Mouse (Mus musculus): ENCODE data around the gene Gm4871. TPM values are rescaled to one million over a fixed set of nuclear protein-coding genes. Genes with fewer than 3 reads are reported as not detected.

Gene Gm4871
- polyA plus RNA-seq, 2 experiments, result not detected

DNA sequence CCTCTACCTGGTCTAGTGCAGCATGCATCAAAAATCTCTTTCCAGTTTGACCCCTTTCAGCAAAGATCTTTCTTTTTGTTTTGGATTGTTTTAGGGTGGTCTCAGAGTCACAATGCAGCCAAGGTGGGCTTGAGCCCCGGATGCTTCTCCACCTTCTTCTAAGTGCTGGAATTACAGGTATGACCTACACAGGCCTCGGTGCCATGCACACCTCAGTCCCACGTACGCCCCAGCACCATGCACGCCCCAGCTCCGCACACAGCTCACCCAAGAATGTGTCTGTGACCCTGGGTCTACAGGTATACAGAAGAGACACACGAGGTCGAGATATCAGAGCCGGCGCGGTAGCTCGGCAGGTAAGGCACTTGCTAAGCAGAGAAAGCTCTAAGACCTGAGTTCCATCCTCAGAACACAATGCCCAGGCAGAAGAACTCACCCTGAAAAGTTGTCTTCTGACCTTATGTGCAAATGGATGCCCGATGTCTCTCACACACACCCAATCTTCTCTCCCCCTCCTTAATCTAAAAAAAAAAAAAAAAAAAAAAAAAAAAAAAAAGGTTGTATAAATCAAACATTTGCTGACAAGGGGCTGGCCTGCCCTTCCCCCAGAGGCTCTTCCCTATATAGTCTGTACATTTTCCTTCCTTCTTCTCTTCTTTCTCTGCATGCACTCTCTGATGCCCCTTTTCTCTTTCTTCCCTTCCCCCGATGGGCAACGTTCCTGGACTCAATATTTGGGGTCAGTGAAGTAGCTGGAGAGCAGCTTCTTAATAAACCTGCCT lies 23.5 kb downstream of the Gm4871 start:
- Histone ChIP-seq H3K9me3 (ENCODE audit: control insufficient read depth, low read length) (no peaks in the 10 kb centered on the region), H3K4me1 (replicated peaks; ENCODE audit: control insufficient read depth in 2 of 2, insufficient read depth in 2 of 2, low read length in 1 of 2) (no peaks in the 10 kb centered on the region), H3K9ac (replicated peaks) (no peak overlapping the region), H3K36me3 (replicated peaks; ENCODE audit: control insufficient read depth, insufficient read depth, low read depth) (no peaks in the 10 kb centered on the region), H3K4me2 (ENCODE audit: low read depth) (no peak overlapping the region), H3K27me3 (ENCODE audit: control insufficient read depth, insufficient read depth, low read length) (no peaks in the 10 kb centered on the region), H3K27ac (no peak overlapping the region), H3K4me3 (ENCODE audit: insufficient read depth in 1 of 2, low read depth in 2 of 2, low read length in 2 of 2) (no peak overlapping the region)
- TF ChIP-seq EP300 (IDR thresholded peaks at IDR 0.05; ENCODE audit: low read depth) (no peak), CTCF (IDR thresholded peaks at IDR 0.05; ENCODE audit: low read depth) (no peak)
- DNase-seq (ENCODE audit: low read depth in 3 of 3, low spot score in 3 of 3) (no peak), ATAC-seq (ENCODE audit: insufficient read depth) (no peak)
- WGBS (ENCODE audit: insufficient replicate concordance), result 74% methylated on average over 15 of the region's 15 CpGs

DNA sequence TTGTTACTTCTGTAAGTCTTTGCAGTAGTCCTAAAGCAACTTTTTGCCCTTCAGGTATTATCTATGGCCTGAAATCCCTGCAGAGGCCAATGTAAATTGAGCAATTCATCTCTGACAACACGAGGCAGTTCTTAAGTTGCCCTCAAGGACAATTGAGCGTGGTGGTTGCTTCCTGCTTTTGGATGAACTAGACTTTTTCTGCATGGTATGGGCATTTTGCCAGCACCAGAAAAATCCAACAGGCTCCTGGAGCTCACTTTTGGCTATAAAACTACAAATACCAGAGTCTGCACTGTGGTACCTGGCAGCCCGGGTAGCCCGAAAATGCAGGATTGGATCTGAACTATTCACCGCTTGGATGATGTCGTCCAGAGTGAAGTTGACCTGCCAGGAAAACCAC lies 27.0 kb downstream of the Gm4871 start:
- no peak for TF ChIP-seq CTCF (IDR thresholded peaks at IDR 0.05; ENCODE audit: low read depth)
- TF ChIP-seq EP300 (IDR thresholded peaks at IDR 0.05; ENCODE audit: low read depth), result no peak
- no peak overlapping the region for H3K27ac ChIP-seq
- no peaks in the 10 kb centered on the region for H3K36me3 ChIP-seq (replicated peaks; ENCODE audit: control insufficient read depth, insufficient read depth, low read depth)
- WGBS (ENCODE audit: insufficient replicate concordance), result 56% methylated on average over 6 of the region's 6 CpGs
- ATAC-seq (ENCODE audit: insufficient read depth) (no peak), DNase-seq (ENCODE audit: low read depth in 3 of 3, low spot score in 3 of 3) (no peak)
- no peak overlapping the region for H3K4me2 ChIP-seq (ENCODE audit: low read depth)
- no peaks in the 10 kb centered on the region for H3K9me3 ChIP-seq (ENCODE audit: control insufficient read depth, low read length)
- no peaks in the 10 kb centered on the region for H3K27me3 ChIP-seq (ENCODE audit: control insufficient read depth, insufficient read depth, low read length)
- H3K4me1 ChIP-seq (replicated peaks; ENCODE audit: control insufficient read depth in 2 of 2, insufficient read depth in 2 of 2, low read length in 1 of 2), result no peaks in the 10 kb centered on the region
- H3K9ac ChIP-seq (replicated peaks), result no peak overlapping the region
- no peak overlapping the region for H3K4me3 ChIP-seq (ENCODE audit: insufficient read depth in 1 of 2, low read depth in 2 of 2, low read length in 2 of 2)

DNA sequence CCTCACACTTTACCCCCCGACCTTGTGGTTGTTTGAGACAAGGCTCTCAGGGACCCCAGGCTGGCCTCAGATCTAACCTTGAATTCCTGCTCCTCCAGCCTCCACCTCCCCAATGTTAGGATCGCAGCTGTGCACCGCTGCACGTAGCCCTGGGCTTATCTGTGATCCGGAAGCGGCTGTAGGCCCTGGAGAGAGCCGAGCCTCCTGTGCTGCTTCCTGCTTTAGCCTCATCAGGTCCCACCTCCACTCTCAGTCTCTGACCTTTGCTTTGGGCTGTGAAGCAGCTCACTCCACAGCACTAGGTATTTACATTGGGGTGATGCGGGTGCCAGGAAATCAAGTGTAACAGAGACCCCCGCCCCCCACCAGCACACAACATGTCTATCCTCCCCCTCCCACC lies 28.1 kb downstream of the Gm4871 start:
- Histone ChIP-seq H3K36me3 (replicated peaks; ENCODE audit: control insufficient read depth, insufficient read depth, low read depth) (no peaks in the 10 kb centered on the region), H3K9me3 (ENCODE audit: control insufficient read depth, low read length) (no peaks in the 10 kb centered on the region), H3K4me1 (replicated peaks; ENCODE audit: control insufficient read depth in 2 of 2, insufficient read depth in 2 of 2, low read length in 1 of 2) (no peaks in the 10 kb centered on the region), H3K27ac (no peak overlapping the region), H3K4me3 (ENCODE audit: insufficient read depth in 1 of 2, low read depth in 2 of 2, low read length in 2 of 2) (no peak overlapping the region), H3K4me2 (ENCODE audit: low read depth) (no peak overlapping the region), H3K9ac (replicated peaks) (no peak overlapping the region), H3K27me3 (ENCODE audit: control insufficient read depth, insufficient read depth, low read length) (no peaks in the 10 kb centered on the region)
- TF ChIP-seq CTCF (IDR thresholded peaks at IDR 0.05; ENCODE audit: low read depth) (no peak), EP300 (IDR thresholded peaks at IDR 0.05; ENCODE audit: low read depth) (no peak)
- ATAC-seq (ENCODE audit: insufficient read depth), result peak; percentile 15; the same call in 1 of the 2 replicates
- WGBS (ENCODE audit: insufficient replicate concordance), result 47% methylated on average over 9 of the region's 9 CpGs
- no peak for DNase-seq (ENCODE audit: low read depth in 3 of 3, low spot score in 3 of 3)

DNA sequence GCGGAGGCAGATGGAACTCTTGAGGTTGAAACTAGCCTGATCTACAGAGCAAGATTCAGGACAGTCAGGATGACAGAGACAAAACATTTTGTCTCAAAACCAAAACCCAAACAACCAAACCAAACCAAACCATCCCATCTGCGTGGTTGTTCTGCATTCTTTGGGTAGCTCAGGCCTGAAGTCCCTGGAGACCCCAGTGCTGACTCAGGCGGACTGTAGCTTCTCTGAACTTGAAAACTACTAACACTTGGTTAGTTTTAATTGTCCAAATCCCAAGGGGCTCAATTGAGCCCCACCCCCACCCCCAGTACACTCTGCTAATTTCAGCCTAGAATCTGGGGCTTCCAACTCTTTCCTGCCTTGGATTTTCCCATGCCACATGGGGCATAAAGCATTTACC lies 29.2 kb downstream of the Gm4871 start:
- H3K9me3 ChIP-seq (ENCODE audit: control insufficient read depth, low read length), result no peaks in the 10 kb centered on the region
- no peak overlapping the region for H3K4me2 ChIP-seq (ENCODE audit: low read depth)
- no peak overlapping the region for H3K4me3 ChIP-seq (ENCODE audit: insufficient read depth in 1 of 2, low read depth in 2 of 2, low read length in 2 of 2)
- no peaks in the 10 kb centered on the region for H3K36me3 ChIP-seq (replicated peaks; ENCODE audit: control insufficient read depth, insufficient read depth, low read depth)
- H3K9ac ChIP-seq (replicated peaks), result no peak overlapping the region
- H3K4me1 ChIP-seq (replicated peaks; ENCODE audit: control insufficient read depth in 2 of 2, insufficient read depth in 2 of 2, low read length in 1 of 2), result no peaks in the 10 kb centered on the region
- DNase-seq (ENCODE audit: low read depth in 3 of 3, low spot score in 3 of 3), result no peak
- no peaks in the 10 kb centered on the region for H3K27me3 ChIP-seq (ENCODE audit: control insufficient read depth, insufficient read depth, low read length)
- 41% methylated on average over 3 of the region's 3 CpGs for WGBS (ENCODE audit: insufficient replicate concordance)
- no peak for ATAC-seq (ENCODE audit: insufficient read depth)
- no peak overlapping the region for H3K27ac ChIP-seq
- no peak for TF ChIP-seq EP300 (IDR thresholded peaks at IDR 0.05; ENCODE audit: low read depth)
- no peak for TF ChIP-seq CTCF (IDR thresholded peaks at IDR 0.05; ENCODE audit: low read depth)

DNA sequence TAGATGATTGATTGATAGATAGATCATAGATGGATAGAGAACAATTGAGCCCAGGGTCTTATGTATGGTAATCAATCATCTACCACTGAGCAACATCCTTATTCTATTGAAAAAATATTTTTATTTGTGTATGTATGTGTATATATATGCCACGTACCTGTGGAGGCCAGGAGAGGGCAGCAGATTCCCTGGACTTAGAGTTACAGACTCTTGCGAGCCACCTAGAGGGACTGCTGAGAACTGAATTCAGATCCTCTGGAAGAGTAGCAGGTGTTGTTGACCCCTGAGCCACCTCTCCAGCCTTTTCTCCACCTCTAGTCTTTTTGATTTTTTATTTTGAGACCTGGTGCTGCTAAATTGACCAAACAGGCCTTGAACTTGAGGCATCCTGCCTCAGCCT lies 34.1 kb downstream of the Gm4871 start:
- TF ChIP-seq CTCF (IDR thresholded peaks at IDR 0.05; ENCODE audit: low read depth) (peak; percentile 62), EP300 (IDR thresholded peaks at IDR 0.05; ENCODE audit: low read depth) (no peak)
- WGBS (ENCODE audit: insufficient replicate concordance), result 21% methylated on average over 2 of the region's 2 CpGs
- peak in 2 of 3 experiments; percentile 17 to 26 for DNase-seq (ENCODE audit: low read depth in 3 of 3, low spot score in 3 of 3)

More for the DNA sequence above, 34.1 kb downstream of the Gm4871 start:
- Histone ChIP-seq H3K36me3 (replicated peaks; ENCODE audit: control insufficient read depth, insufficient read depth, low read depth) (no peaks in the 10 kb centered on the region), H3K9me3 (ENCODE audit: control insufficient read depth, low read length) (no peaks in the 10 kb centered on the region), H3K27me3 (ENCODE audit: control insufficient read depth, insufficient read depth, low read length) (no peaks in the 10 kb centered on the region), H3K4me3 (ENCODE audit: insufficient read depth in 1 of 2, low read depth in 2 of 2, low read length in 2 of 2) (no peak overlapping the region), H3K9ac (replicated peaks) (no peak overlapping the region), H3K4me2 (ENCODE audit: low read depth) (no peak overlapping the region), H3K4me1 (replicated peaks; ENCODE audit: control insufficient read depth in 2 of 2, insufficient read depth in 2 of 2, low read length in 1 of 2) (no peaks in the 10 kb centered on the region), H3K27ac (no peak overlapping the region)
- ATAC-seq (ENCODE audit: insufficient read depth), result no peak

All from liver, embryonic 14.5 days (tissue).